Mouse (Mus musculus): ENCODE measurements around the gene Dock9.

Gene Dock9

DNA sequence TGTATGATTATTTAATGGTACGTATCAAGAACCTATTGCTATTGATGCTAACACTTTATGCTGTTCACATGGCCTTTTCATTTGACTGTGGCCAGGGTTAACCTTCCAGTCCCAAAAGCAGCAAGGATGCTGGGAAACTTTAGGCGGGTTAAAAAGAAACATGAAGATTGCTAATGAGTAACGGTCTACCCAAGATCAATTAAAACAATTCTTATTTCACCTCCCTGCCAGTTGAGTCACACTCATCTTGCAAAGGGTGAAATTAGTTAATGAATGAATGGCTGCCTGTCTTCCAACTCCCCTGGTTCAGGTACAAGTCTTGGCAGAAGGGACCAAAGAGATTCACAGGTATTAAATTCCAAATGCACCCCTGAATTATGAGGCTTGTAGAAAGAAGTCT is 175.8 kb downstream of the Dock9 start:
- in situ Hi-C loops (cut with MseI, MboI) = no loop called here

DNA sequence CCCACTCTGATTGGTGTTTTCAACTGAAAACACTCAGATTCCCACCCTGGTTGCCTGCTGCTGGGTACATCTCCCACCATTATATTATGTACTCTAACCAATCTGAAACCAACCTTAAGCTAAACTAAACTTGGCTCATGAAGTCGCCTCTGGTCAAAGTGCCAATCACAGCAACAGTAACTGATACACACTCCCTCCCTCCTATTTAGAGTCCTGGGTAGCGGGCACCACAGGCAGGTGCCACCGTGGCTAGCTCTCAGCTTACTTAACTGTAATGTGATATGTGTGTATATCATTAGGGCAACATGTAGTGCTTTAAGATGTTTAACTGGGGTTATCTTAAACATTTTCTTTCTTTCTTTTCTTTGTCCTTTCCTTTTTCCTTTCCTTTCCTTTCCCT is 177.1 kb downstream of the Dock9 start:
- in situ Hi-C loops (cut with MseI, MboI) = no loop called here

DNA sequence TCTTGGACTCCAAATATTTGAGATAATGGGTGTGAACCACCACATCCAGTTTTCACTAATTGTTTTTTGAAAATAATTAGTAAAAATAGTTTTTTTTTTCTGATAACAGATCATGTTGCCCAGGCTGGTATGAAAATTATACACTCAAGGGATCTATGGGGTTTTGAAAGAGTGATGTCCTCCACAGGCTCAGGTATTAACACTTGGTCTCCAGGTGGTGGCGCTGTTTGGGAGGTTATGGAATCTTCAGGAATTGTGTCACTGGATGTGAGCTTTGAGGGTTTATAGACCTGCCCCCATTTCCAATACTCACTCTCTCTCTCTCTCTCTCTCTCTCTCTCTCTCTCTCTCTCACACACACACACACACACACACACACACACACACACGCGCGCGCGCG is 177.5 kb downstream of the Dock9 start:
- in situ Hi-C loops (cut with MseI, MboI) = no loop called here

DNA sequence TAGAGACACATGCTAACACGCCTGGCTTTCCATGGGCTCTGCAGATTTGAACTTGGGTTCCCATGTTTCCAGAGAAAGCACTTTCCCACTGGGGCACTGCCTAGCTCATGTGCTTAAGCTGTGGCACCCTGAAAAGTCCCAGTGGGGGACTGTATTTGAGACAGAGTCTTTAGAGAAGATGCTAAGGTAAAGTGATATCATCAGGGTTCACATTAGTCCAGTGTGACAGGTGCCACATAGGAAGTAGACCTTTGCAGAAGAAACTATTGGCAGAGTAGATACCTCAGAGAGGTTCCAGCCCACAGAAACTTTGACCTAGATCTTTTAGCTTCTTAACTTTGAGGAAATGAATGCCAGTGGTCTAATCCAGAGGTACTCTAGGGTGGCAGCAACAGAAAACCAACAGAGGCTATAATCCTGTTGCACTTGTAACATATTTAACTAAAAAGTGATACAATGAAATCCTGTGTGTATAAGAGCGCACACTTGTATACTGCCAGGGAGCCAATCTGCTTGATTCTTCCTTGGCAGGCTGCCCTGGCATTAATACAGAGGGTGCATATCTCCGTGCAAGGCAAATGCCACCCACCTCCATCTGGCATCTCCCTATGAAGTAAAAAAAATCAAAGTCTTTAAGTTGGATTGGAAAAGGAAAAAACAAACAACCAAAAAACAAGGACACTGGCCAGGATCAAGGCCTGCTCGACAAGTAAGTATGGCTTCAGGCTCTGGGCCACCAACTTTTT is 179.8 kb downstream of the Dock9 start:
- in situ Hi-C loops (cut with MseI, MboI) = no loop called here

DNA sequence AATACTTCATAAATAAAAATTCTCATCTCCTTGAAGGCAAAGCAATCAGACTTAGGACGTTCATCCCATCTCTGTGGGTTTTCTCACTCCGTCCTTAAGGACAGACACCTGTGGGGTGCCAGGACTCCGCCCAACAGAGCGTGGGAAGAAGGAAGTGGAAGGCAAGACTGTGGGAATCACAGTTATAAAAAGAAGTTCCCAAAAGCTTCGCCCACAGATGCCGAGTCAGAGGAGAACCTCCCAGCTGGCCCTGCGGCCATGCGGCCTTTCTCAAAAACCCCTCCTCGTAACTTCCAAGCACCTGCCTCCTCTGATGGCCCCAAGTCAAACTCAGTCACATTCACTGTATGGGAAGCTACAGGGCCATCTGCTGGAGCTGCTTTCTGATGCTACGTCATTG is 182.2 kb downstream of the Dock9 start:
- in situ Hi-C loops (cut with MseI, MboI) = no loop called here

DNA sequence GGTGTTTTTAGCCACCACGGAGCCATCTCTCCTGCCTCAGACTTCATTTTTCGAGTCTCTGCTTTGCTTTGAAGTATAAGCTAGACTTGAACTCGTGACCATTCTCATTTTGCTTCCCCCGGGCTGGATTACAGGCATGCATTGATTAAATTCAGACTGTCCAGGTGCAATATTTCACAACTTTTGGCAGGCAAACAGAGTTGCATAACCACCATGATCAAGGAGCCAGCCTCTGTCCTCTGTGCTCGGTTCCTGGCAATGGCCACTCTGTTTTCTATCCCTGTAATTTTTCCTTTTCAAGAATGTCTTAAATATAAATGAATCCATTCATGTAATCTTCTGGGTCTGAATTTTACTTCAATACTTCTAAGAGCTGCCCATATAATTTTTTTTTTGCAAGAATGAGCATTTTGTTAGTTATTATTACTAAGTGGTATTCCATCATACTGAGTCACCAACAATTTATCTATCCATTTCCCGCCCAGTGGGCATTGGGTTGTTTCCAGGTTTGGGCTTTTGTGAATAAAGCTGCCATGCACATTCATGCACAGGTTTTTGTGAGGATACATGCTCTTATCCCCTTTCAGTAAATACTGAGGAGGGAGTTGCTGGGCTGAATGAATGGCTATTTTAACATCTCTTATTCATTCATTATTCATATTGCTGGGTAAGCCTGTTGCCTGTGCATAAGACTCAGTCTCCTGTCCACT is 183.0 kb downstream of the Dock9 start:
- in situ Hi-C loops (cut with MseI, MboI) = no loop called here

DNA sequence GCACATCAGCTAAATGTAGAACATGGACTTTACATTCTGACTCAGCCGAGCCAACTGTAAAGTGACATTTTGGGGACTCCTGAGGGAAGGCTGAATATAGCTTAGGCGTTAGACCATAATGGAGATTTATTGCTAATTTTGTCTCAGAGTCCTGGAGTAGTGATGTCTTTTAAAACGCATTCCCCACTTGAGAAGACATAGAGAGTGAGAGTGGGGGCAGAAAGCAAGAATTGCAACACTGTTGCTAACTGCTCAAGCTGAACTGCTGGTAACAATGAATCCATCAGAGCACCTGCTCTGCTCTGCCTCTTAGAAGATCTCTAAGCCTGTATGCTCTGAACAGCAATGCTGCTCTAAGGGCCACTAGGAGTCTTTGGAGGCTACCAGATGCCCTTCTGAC is 184.1 kb downstream of the Dock9 start:
- in situ Hi-C loops (cut with MseI, MboI) = no loop called here

DNA sequence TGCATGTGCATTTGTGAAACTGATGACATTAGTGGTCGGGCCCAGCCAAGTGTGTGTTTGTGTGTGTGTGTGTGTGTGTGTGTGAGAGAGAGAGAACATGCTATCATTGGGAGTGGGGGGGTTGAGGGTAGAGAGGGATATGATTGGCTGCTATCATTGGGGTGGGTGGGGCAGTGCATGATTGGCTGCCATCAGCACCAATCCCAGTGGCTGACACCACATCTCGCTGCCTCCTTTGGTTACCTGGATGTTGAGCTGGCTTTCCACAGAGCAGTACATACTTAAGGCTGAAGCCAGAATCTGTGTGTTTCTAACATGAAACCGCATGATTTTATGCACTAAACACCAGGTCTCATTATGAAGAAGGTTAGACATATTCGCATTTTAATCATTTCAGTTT is 184.7 kb downstream of the Dock9 start:
- in situ Hi-C loops (cut with MseI, MboI) = no loop called here

DNA sequence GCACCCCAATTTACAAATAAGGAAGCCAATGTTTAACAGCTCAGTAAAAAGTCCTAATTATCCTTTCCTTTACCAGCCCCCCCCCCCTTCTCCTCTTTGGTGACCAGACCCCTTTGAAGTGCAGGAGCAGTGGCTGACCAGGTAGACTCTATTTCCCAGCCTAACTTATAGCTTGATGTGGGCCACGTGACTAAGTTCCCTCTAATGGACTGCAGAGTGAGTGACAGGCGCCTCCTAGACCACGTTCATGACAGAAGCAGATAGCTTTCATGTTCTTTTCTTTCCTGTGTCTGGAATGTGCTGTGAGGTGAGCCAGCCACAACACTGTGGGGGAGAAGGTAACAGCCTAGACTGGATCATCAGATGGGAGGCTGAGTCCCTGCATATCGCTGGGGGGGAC is 186.1 kb downstream of the Dock9 start:
- in situ Hi-C loops (cut with MseI, MboI) = no loop called here

DNA sequence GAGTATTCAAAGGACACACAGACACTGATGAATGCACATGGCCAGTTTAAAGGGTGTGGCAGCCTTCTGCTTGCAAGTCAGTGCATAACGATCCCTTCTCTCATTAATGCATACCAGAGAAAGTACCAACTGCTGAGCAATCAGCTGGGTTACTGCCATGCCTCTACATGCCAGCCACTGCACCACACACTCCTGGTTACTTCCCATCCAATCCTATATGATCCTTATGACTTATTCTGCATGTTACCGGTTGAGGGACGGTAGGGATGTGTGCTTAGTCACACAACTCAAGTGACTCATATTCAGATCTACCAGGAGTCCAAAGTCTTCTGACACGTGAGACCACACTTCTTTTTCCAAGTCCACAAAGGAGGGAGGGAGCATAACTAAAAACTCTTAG is 186.5 kb downstream of the Dock9 start:
- in situ Hi-C loops (cut with MseI, MboI) = no loop called here

DNA sequence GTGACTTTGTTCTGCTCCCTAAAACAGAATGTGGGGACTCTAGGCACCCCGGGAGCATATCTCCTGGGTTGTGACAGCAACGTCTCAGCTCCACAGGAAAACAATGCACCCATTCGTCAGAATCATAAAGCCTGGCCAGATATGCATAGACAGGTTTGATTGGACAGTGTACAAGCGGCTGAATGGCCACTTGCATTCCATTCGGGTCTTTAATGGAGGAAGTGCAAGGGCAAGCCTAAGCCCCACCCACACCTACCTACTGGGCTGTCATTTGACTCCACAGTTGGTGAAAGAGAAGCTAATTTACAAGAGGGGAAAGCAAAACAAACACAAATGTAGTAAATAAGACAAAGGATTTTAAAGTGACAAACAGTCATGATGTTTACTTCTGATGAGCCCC is 189.1 kb downstream of the Dock9 start:
- in situ Hi-C loops (cut with MseI, MboI) = no loop called here

DNA sequence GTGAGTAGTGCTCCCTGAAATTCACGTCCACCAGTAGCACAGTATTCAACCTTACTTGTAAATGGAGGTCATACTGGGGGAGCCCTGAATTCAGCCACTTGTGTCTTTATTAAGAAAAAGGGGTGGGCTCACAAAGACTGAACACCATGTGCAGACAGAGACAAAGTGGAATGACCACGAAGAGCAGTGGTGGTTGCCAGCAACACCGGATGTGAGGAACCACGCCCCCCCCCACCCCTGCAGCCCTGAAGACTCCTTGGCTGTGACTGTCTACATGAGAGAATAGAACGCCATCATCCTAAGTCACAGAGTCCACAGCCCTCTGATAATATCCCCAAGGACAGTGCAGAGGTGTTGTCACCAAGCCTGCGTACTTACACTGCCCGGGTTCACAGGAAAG is 191.2 kb downstream of the Dock9 start:
- in situ Hi-C loops (cut with MseI, MboI) = no loop called here

DNA sequence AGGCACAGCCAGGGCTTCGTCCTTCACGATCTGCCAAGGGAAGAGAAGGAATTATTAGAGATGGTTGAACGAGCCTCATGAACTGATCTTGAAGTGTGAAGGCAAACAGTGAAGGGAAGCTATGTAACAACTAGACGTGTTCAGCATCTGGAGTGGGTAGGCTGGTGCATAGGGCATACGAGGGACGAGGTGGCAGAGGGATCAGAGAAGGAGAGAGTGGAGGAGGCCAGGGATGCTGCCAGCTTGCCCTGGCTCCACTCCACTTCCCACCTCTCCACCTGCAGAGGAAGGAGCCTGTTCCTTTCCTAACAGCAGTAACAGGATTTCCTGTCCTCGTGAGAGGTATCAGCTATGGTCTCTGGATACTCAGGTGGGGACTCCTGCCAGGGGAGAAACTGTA is 192.4 kb downstream of the Dock9 start:
- in situ Hi-C loops (cut with MseI, MboI) = no loop called here

DNA sequence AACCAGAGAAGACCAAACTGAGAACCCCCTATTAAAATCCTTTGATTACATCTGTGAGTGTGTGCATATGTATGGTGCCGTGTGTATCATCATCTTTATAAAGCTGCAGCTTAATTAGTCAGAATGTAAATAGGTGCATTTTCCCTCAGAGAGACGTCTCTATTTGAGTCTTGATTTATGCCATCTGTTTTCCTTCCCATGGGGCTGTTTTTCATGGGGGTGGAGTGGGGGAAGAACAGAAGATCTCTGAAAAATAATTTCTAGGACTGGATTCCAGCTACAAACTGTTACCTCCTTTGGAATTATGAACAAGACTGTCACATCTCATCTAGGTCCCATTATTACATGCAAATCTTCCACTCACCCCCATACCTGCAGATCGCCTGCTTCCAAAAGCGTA is 193.1 kb downstream of the Dock9 start:
- in situ Hi-C loops (cut with MseI, MboI) = no loop called here

DNA sequence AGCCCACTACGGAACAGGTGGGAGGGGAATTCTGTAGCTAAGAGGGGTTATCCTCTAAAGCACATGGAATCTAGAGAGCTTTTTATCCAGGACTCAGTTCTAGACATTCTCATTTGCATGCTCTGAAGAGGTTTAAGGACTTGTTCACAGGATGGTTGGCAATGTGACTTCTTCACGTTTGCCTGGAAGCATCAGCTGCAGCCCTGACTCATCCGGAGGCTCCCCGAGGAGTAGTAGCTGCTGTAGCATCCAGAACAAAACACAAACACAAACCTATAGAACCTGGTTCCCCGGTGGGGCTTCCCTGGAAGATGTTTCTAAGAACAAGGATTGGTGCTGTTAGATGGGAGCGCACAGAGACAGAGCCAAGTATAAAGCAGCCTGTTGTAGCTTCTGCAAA is 195.0 kb downstream of the Dock9 start:
- in situ Hi-C loops (cut with MseI, MboI) = no loop called here

DNA sequence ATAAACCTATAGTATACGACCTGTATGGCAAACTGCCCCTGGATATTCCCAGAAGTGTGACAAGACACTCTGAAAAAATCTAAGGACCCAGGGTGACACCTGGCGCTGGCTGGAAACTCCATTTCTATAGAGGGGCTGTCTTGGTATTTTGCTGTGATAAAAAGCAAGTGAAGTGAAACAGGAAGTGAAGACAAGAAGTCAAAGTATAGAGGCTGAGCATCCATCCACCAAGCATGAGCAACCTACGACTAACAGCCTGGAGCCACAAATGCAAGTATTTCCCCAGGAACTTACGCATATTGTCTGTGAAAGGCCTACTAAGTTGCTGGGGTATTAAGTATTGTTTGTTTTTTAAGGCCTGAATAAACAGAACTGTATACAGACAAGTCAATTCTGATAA is 197.1 kb downstream of the Dock9 start:
- in situ Hi-C loops (cut with MseI, MboI) = no loop called here

DNA sequence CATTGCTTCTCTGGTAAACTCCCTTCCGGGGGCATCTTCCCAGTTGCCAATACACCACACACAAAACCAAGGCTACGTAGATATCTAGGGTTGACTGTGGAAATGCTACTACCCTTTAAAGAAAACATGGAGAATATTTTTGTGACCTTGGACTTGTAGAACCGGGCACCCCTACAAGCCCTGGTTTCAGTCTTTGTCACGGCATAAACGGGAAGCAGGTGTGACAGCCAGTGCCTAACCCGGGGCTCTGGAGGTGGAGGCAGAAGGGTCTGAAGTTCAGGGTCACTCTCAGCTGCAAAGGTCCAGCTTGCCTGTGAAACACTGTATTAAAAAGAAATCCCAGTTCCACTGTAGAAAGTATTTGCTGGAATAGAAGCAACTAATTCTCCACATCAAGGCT is 200.6 kb downstream of the Dock9 start:
- in situ Hi-C loops (cut with MseI, MboI) = no loop called here

DNA sequence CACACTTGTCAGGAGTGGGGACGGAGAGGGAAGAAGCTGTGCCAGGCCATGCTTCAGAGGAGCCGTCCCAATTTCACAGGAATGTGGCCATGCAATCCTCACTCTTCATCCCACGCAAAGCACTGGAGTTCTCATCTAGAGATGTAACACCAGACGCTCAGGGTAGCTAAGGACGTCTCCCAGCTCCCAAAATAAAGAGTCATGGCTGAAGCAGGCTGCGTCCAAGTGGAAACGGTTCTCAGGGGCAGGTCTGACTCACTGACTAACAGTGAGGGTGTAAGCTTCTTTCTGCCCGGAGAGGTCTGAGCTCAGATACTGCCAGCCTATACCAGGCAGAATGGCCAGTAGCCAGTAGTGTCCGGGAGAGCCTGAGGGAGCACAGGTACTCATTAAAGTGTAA is 201.0 kb downstream of the Dock9 start:
- in situ Hi-C loops (cut with MseI, MboI) = no loop called here

DNA sequence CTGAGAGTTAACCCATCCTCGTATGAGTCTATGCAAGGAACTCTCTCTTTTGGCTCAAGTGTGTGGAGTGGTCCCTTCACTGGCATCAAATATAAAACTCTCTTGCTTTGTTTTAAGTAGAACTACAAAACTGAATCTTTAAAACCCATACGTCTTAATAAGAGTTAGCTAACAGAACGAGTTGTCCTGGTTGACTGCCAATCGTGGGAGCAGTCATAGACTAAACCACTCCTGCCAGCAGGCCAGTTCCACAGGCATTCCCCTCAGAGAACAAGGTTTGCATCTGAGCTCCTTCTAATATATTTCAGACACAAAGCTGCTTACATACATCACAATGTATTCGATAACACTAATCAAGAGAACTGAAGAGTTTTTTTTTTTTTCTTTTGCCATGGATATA is 203.0 kb downstream of the Dock9 start:
- in situ Hi-C loops (cut with MseI, MboI) = no loop called here

DNA sequence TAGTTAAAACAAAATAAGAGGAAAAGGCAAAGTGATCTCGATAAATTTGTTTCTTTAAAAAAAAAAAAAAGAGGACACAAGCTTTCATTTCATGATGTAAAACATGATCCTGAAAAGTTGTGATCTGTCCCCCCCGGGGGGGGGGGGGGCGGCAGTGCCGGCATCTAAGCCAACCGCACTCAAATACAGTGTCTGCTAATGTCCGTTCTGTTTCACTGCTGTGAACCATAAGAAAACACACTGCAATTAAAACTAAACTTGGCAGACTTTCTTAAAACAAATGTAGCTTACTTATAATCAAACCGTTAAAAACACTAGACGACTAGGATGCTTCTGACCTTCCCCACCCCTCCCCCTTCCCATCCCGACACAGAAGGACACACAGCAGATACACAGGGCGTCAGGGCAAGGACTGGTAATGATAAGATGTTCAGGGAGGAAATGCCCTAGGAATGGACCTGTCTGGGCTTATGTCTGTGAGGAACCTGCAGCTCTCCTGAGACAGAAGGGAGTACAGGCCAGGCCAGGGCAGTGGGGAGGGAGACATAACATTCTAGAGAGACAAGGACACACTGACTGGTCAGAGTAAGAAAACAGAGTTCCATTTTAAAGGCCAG is 204.2 kb downstream of the Dock9 start:
- in situ Hi-C loops (cut with MseI, MboI) = no loop called here

DNA sequence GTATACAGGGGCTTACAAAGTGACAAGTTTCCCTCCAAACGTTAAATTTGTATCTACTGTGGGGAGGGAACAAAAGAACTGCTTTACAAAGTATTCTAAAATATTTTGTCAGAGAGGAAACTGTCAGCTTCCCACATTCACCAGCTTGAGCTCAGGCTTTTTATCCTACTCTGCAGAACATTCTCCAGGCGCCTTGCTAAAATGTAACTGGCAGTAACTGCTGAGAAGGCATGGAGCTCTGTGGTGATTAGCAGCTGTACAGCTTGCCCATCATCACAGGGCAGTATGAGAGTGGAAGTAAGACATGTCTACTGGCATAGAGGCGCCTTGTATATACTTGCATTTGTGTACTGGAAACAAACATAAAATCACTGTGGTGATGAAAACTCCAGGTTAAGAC is 204.7 kb downstream of the Dock9 start:
- in situ Hi-C loops (cut with MseI, MboI) = no loop called here

DNA sequence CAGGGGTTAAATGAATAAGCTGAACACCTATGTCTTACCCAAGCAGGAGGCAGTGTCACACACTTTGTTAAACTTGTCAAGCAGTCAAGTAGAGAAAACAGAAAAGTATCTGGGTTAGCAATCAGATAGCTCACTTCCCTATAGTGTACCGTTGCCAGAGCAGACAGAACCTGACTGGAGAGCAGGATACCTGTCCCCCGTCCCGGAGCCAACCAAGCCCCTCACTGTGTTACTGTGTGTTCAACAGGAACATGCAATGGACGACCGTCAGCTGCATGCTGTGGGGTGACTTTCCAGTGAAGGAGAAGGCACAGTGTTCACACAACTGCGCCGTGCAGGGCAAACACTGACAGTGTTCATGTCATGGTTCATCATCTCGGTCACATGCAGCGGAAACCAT is 205.3 kb downstream of the Dock9 start:
- in situ Hi-C loops (cut with MseI, MboI) = no loop called here

DNA sequence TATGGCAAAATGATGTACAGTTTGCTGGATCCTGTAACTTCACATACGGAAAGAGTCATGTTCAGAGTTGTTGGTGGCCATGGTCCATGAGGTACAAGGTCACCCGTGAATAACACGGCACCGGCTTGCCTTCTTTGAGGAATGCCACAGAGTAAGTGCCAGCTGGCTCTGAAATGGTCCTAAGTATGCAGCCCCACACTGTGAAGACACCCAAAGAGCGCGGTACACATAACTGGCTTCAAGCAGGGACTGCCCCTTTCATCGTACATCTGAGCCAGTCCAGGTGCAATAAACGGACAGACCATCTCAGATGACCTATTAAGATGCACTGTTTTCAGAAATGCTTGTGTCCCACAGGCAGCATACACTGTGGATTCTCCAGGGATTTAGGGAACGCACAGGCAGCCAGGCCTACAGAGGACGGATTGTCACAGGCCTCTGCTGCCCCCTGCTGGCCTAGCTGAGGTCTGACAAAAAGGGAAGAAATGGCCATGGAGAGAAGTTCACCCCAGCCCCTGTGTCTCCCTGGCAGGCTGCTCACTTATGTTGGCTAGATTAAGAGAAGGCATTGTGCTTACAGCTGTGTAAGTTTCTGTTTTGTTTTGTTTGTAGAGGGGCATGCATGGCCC is 208.4 kb downstream of the Dock9 start:
- in situ Hi-C loops (cut with MseI, MboI) = no loop called here

Data from mouse trophoblast stem cell (cell line).